Mouse (Mus musculus): Measurements from ENCODE around the gene Sap30bp.

Gene Sap30bp

DNA sequence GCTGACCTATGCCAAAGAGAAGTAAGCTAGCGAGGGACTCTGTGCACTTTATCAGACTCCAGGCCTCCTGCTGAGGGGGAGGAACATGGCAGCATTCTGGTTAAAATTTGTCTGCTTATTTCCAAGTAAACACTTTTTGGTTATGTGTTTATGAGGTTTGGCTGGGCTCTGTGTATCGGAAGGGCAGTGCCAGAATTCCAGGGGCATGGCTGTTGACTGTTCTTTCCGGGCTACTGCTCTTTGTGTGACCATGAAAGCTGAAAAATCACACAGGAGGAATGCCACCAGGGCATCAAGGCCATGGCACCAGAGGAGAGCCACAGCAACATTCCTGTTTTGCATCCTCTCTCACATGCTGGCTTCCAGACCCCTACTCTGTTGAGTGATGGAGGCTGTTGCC, 27.0 kb upstream of the Sap30bp start:
- DNase-seq, result no peak

DNA sequence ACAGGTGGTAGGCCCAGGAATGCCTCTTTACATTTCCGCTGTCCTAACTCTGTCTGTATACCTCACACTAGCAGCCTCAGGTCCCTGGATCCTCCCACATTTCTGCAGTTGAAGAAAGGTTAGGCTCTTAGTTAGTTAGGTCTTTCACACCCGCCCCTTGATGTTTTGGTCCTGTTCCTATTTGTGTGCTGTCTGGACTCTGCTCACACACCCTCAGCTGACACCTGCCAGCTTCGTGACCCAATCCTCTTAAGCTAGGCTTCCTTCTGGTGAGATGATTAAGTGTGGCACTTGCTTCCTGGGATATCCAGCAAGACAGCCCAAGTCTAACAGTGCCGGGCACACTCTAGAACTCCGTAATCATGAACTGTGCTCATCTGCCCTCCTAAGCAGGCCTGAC, 26.6 kb upstream of the Sap30bp start:
- no peak for DNase-seq

DNA sequence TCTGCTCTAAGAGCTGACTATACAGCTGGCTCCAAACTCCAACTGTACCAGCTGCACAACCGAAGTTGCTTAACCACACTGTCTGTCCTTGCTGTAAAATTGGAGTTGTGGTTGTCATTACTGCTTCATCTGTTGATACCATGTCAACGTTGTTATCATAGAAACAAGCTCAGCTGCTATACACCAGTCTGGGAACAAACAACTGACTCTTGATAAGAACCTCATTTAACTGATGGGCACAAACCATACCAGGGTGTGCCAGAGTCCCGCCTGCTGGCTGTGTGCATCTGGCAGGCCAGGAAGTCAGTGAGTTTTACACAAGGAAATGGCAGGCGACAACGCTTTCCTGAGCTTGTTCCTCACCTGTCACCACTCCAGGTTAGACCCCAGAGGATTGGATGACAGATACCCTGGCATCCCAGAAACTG, 21.9 kb upstream of the Sap30bp start:
- peak; percentile 93 for DNase-seq

DNA sequence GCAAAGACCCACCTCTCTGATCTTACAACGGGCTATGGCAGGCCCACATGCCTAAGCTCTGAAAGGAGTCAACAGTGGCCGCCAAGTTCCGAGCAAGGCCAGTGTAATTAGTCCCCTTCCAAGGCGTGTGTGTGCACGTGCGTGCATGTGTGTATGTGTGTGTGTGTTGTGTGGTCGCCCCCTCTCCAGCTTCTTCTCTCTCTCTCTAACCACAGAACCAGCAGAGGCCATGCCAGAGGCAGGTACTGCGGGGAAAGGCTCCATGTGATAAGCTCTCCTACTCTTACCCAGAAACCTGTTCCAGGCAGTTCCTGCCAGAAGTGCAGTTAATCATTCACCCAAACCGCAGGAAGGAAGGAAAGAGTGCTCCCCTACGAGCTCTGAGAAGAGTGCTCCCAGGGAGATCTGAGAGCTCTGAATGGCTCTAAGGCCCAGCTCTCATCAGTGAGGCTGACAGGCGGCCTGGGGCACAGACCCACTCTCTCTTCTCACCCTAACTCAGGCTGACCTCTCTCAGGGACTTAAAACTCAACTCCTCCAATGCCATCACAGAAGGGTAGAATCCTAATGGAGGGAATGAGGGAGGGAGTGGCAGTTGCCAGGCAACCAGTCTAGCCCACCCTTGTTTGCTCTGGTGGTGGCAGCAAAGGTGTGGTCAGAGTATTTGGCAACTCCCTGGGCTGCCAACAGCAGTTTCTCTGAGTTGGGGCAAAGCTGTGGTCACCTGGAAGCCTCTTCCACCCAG, 21.3 kb upstream of the Sap30bp start, which contains the start of gene Smim6:
Gene Smim6, plus strand, starts transcription at position 386 of the 745 bp plus-strand sequence.
- DNase-seq, result no peak

DNA sequence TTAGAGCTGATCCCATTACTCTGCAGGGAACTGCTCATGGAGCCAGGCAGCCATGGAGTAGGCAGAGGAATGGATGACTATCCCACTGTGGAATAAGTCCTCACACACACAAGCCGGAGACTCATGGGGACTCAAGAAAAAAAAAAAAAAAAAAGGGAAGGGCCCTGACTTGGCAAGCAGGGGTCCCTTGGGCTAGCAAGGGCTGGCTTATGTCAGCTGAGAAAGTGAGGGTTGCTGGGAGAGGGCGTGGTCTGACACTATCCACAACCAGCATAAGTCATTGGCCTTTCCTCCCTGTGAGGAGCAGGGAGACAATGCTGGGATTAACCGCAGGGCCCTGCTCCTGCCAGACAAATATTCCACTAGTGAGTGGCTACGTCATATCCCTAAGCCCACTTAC, 16.5 kb upstream of the Sap30bp start:
- DNase-seq, result no peak

DNA sequence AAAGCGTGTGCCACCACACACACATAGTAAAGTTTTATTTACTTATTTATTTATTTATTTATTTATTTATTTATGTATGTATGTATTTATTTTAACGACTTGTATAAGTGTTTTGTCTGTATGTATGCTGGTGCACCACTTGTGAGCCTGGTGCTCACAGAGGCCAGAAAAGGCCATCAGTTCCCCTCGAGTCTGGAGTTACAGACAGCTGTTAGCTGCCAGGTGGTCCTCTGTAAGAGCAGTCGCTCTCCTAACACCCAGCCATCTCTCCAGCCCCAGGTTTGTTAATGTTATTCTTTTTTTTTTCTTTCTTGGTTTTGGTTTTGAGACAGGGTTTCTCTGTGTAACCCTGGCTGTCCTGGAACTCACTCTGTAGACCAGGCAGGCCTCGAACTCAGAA, 14.4 kb upstream of the Sap30bp start:
- DNase-seq, result no peak

DNA sequence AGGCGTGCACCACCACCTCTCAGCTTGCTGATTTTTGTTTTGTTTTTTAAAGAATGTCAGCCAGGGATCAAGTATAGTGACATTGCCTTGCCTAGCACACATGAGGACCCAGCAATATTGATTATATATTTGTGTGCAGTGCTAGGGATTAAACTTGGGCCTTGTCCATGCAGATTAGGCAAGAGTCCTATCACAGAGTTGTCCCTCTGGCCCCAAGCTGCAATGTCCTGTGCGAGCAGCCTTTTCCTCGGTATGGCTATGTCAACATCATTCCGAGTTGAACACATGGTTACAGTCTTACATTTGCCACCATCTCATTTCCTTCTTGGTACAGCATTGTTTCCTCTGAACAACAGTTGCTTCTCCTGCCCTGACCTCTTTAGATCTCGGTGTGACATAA, 14.0 kb upstream of the Sap30bp start:
- no peak for DNase-seq

DNA sequence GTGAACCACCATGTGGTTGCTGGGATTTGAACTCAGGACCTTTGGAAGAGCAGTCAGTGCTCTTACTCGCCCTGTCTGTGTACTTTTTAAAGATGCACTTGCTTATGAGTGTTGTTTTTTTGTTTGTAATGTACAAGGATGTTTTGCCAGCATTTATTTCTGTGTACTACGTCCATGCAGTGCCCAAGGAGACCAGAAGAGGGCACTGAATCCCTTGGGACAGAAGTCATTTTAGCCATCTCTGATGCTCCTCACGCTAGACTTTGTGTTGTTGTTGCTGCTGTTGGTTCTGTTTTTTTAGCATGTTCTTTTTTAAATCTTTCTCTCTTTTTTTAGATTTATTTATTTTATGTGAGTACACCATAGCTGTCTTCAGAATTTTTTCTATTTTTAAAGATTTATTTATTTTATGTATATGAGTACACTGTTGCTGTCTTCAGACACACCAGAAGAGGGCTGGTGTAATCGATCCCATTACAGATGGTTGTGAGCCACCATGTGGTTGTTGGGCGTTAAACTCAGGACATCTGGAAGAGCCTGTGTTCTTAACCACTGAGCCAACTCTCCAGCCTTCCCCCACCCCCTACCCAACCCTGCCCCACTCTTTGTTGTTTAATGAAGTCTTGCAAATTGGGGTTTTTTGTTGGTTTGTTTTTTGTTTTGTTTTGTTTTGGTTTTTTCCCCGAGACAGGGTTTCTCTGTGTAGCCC, 12.8 kb upstream of the Sap30bp start:
- DNase-seq, result no peak

DNA sequence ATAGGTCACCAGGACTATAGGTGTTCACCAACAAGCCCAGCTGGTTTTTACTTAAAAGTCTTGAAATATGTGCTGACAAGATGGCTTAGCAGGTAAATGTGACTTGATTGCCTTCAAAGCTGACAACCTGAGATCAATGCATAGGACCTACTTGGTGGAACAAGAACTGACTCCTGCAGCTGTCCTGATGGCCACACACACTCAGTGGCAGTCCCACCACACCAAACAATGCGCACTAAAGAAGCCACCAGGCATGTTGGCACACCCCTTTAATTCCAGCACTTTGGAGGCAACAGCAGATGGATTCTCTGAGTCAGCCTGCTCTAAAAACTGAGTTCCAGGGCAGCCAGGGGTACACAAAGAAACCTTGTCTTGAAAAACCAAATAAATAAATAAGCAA, 11.1 kb upstream of the Sap30bp start:
- no peak for DNase-seq

DNA sequence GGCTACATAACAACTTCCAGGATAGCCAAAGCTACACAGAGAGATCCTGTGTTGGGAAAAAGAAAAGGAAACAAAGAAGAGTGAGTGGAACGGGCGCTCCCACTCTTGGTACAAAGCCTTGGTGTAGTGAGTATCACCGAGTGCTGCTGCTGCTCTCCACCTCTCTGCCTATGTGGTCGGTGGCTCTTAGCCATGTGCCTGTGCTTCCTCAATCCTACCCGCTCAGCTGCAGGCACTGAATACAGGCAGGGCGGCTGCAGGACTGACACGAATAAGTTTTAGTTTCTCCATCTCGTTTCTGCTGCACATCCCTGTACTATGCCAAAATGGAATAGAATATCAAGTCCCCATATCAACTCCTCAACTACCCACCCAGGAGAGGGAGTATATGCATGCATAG, 4.1 kb upstream of the Sap30bp start:
- peak; percentile 93 for DNase-seq

DNA sequence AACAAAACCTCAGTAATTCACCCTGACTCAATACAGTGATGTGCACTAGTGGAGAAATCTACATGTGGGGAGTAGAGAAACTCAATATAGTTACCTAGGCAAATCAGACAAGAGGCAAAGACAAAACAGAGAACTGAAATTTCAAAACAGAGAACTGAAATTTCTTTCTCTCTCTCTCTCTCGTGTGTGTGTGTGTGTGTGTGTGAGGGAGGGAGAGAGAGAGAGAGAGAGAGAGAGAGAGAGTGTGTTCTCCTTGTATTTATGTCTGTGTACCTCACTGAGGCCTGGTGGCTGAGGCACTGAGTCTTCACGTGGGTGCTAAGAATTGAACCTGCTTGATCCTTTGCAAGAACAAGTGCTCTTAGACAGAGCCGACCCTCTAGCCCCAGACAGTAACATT, 3.3 kb upstream of the Sap30bp start:
- no peak for DNase-seq

DNA sequence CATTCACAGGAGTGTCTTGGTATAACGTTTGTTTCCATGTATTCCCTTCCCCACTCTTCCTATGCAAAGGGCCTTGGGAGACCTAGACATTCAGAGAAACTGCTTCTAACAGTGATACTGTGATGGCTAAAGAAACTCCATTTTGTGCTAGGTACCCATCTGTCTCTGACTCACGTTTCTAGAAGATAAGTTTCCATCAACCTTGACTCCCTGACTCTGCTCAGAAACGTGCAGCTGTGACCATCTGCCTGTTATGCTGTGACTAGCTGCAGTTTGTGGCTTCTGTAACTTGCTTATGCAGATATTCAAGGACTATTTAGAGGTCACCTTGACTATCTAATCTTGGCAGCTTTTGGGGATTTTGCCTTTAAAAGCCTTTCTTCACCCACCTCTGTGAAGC, 1.8 kb upstream of the Sap30bp start:
- DNase-seq, result no peak

DNA sequence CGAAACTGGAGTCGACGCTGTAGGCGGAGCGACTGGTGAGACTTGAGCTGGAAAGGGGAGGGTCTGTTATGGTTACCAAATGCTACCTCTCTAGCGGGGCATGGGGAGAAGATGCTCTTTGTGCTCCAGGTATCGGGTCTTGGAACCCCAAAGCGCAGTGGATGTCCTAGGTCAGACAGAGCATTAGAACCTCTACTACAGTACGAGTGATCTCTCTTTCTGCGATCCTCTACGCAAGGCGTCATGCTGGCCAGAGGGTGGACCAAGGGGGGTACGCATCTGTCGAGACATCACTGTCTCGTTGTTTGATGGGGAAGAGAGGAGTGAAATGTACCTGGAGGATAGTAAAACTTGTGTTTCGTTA, 647 bp downstream of the Sap30bp start:
- DNase-seq, result no peak

DNA sequence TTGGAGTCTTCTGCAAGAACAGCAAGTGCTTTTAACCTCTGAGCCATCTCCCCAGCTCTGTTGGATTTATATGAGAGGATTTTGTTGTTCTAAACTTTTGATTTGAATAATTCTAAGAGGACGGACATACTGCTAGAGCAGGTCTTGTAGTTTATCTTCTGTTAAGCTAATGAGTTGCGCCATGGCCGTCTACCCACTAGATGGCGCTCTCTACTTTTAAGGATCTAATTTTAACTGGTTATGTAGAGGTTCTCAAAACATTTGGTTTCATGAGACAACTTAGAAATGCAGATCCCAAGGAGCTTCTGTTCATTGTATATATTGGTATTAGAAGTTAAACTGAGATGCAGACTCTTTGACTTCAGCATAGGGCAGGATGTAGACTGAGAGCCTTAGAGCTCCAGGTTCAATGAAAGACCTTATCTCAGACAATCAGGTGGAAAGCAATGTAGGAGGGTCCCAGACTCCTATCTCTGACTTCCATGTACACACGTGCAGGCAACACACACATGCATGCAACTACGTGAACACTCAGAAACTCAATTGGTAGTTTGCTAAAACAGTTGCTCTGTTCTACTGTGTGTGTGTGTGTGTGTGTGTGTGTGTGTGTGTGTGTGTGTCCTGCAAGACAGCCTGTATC, 6.7 kb downstream of the Sap30bp start:
- no peak for DNase-seq

DNA sequence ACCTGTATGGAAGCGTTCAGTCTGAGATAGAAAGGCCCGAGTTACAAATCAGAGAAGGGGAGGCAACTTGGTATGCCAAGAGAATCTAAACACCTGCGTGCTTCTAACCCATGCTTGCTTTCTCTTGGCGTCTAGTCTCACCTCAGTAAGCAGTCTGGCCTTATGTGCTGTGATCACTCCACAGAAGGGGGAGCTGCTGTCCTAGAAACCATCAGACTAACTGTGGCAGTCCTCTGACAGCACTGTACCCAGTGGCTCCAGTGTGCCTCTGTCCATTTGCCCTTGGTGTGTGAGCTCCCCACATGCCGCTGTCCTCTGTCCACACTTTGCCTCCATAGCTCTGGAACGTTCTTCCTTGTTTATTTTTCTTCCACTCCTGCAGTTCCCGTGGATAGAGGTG, 8.9 kb downstream of the Sap30bp start:
- no peak for DNase-seq

DNA sequence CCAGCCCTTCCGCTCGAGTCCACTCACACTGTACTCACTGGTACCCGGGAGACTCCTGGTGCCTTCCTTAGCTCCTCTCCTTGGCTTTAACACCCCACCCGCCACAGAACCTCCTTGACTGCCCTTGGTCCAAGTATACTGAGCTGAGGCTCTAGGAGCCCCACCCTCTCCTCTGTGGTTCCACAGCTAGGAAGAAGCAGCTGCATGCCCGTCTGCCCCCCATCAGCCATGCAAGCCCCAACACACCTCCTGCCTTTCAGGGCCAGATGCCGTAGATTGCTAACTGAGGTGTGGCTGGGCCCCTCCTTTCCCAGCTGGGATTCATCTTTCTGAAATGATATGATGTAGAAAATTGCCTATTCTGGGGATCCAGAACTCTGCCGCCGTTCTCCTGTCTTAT, 12.2 kb downstream of the Sap30bp start:
- DNase-seq, result no peak

DNA sequence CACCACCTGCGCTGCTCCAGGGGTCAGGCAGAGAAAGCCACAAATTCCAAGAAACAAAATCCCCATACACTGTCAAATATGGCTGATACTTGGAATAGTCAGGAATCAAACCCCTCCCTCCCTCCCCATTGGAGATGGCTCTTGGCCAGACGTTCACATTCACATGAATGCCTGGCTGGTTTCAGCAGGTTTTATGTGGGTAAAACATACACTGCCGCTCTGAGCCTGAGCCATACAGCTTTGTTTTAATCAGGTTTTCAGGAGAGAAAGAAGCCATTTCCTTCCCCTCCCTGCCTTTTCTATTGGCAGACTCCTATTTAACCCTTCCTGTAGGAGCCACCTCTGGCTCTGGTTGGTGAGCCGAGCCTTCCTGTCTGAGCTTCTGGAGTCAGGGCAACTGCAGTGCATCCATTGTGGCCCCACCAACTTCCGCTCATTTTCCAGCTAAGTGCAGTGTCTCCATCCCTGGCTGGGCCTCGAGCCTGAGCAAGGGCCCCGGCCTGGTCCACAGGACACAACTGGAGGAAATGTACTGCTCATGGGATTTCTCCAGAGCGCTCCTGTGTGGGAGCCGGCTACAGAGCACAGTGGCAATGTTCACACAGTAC, 13.2 kb downstream of the Sap30bp start:
- peak; percentile 93 for DNase-seq

DNA sequence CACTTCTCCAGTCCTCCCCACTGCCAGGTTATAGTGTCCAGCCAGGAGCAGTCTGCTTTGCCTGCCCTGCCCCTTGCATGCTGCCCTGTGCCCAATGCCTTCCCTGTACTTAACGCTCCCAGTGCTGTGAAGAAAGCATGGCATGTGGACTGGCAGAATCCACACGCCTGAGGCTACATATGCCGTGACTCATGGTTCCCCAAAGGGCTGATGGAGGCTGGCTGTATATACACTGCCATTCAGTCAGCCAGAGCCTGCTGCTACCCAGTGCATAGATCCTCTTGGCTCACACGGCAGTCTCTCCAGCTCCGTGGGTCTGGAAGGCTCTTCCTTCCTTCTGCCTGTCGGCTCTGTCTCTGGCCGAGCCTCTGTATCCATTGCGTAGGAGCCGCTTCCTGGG, 15.2 kb downstream of the Sap30bp start:
- DNase-seq, result no peak

DNA sequence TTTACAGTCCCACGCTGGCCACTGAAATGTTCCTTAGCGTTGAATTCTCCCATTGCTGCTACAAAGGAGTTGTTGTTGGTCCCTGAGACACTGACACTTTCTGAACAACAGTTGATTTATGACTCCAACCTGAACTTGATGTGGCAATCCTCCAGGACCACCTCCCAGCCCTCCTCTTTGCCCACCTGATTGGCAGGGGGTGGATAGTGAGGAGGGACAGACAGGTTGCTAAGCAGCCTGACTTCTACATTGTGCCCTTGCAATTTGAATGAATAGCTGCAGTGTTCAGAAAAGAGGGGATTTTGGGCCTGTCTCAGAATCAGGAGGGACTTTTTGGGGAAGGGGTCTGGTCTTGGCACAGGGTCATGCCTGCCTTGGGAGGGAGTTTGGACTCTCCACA, 17.6 kb downstream of the Sap30bp start:
- no peak for DNase-seq

DNA sequence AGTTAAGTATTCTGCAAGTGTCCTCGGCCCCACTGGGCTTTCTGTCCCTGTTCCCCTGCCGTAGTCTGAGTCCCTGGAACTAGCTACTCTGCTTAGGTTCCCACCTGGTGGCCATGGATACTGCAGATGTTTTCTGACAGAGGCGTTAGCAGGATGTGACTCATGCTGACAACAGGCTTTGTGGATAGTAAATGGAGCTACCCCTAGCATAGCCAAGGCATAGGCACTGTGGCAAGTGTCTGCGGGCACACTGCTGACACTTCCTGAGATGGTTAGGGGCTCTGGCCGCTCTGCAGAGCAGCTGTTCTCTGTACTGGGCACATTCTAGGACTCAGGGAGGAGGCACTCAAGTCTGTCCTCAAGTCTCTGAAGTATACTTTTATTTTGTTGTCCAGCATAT, 21.6 kb downstream of the Sap30bp start:
- DNase-seq, result no peak

DNA sequence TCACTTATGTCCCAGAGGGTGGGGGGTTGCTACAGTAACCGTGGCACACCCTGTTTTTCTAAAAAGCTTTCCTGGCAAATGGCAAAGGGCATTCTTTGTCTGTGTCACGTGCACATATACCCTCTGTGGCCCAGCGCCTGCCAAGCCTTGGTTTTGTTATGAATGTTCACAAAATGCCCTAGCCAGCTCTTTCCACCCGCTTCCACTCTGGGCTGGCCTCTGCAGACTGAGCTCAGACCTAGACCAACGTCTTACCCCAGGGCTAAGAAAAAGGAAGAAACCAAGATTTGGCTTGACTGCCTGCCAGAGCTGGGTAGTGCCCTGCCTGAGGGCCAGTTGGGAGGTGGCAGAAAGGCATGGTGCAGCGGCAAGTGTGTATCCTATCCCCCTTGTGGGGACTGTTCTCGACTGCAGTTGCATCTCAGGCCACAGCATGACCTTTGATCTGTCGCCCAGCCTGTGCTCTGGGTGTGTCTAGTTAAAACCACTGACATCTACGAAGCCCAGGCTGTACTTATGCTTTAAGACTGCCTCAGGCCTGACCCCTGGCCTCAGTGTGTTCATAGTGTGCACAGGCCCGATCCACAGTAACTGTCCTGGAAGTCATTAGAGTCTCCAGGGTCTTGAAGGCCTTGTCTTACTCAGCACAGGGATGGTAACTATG, 22.2 kb downstream of the Sap30bp start:
- peak; percentile 98 for DNase-seq

DNA sequence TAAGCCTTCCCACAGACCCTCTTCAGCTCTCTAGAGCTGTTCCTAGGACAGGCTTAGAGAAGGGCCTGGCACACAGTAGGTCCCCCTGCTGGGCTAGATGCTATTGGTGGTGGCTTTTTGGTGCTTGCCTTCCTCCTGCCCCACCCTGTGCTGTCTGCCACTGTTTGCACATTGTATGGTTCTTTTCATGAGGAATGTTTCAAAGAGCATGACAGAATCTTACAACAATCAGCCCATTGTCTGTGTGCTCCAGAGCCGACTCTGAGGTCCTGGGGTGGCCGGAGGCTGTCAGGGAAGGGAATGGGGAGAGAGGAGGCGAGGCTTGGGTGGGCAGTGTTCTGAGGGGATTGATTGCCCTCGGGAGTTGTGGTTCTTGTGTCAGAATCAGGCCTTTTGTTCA, 23.4 kb downstream of the Sap30bp start:
- DNase-seq, result no peak

DNA sequence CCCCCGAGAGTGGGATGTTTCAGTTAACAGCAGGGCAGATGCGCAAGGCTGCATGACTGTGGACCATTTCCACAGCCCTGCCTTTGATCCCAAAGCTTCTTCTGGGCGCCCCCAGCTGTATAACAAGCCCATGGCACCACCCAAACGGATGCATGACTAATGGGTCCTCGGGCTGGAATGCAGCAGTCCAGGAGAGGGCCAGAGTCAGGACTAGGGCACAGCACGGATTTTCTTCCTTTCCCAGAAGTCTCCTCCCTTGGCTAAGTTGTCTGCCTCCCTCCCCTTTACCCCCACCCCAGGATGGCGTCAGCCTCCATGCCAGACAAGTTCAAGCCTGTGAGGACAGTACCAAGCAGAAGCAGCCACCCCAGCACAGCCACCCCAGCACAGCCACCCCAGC, 24.9 kb downstream of the Sap30bp start:
- no peak for DNase-seq

All from heart, adult 11 months (tissue).